Mouse (Mus musculus) myocyte (in vitro differentiated cells): Measurements from ENCODE around the gene Bhmt. TPM values are rescaled to one million over a fixed set of nuclear protein-coding genes. Genes with fewer than 3 reads are reported as not detected.

Experiments used
- H3K27me3 ChIP-seq: one replicate; pipeline ENCODE4 v1.6.1; 2011; ENCODE audit not compliant: control insufficient read depth, insufficient read depth, insufficient read length
- H3K36me3 ChIP-seq: one replicate; pipeline ENCODE4 v1.6.1; 2011; ENCODE audit not compliant: control insufficient read depth, insufficient read depth
- H3K4me2 ChIP-seq: one replicate; pipeline ENCODE4 v1.6.1; 2011; ENCODE audit warnings: low read depth, control low read depth
- H3K4me3 ChIP-seq: one replicate; pipeline ENCODE4 v1.5.1; 2011; ENCODE audit warnings: mild to moderate bottlenecking, control low read depth, moderate library complexity
- H3K79me2 ChIP-seq: one replicate; pipeline ENCODE4 v1.6.1; 2011; ENCODE audit not compliant: control insufficient read depth, insufficient read depth
- H3ac ChIP-seq: one replicate; pipeline ENCODE4 v1.6.1; 2011; ENCODE audit not compliant: control insufficient read depth, insufficient read length
- CEBPB ChIP-seq: IDR thresholded peaks from 2 replicates; pipeline ENCODE4 v1.6.1; 2011; ENCODE audit warnings: mild to moderate bottlenecking, moderate library complexity; ENCODE audit not compliant: poor library complexity, insufficient read depth, severe bottlenecking
- E2F4 ChIP-seq: IDR thresholded peaks from one replicate; pipeline ENCODE4 v1.6.1; 2011; ENCODE audit warnings: mild to moderate bottlenecking, control low read depth, moderate library complexity; ENCODE audit not compliant: insufficient read depth
- MAX ChIP-seq: IDR thresholded peaks from one replicate; pipeline ENCODE4 v1.6.1; 2011; ENCODE audit warnings: low read depth, mild to moderate bottlenecking, control low read depth
- MYOD1 ChIP-seq, 3 experiments: IDR thresholded peaks; one replicate each; pipeline ENCODE4 v1.6.1; 2011; ENCODE audit warnings: control low read depth in 2 of 3, low read depth in 2 of 3, mild to moderate bottlenecking in 2 of 3, moderate library complexity in 1 of 3; ENCODE audit not compliant: insufficient read length in 2 of 3, control insufficient read depth in 1 of 3
- MYOG ChIP-seq, 3 experiments: IDR thresholded peaks; one replicate each; pipeline ENCODE4 v1.6.1; 2011; ENCODE audit warnings: control low read depth in 2 of 3, low read depth in 2 of 3, mild to moderate bottlenecking in 2 of 3; ENCODE audit not compliant: insufficient read length in 2 of 3, control insufficient read depth in 1 of 3, insufficient read depth in 1 of 3
- POLR2A ChIP-seq: IDR thresholded peaks from one replicate; pipeline ENCODE4 v1.6.1; 2011; ENCODE audit warnings: low read depth, mild to moderate bottlenecking, control low read depth, moderate library complexity; ENCODE audit not compliant: insufficient read length
- POLR2AphosphoS2 ChIP-seq: IDR thresholded peaks from one replicate; pipeline ENCODE4 v1.6.1; 2011; ENCODE audit warnings: low read depth, control low read depth; ENCODE audit not compliant: insufficient read length
- REST ChIP-seq: IDR thresholded peaks from one replicate; pipeline ENCODE4 v1.6.1; 2011; ENCODE audit warnings: mild to moderate bottlenecking, control low read depth, moderate library complexity; ENCODE audit not compliant: insufficient read depth, insufficient read length
- SRF ChIP-seq: IDR thresholded peaks from one replicate; pipeline ENCODE4 v1.6.1; 2011; ENCODE audit warnings: low read depth; ENCODE audit not compliant: control insufficient read depth, insufficient read length
- TCF12 ChIP-seq: IDR thresholded peaks from one replicate; pipeline ENCODE4 v1.6.1; 2011; ENCODE audit warnings: mild to moderate bottlenecking, control low read depth; ENCODE audit not compliant: poor library complexity, insufficient read depth, severe bottlenecking
- TCF3 ChIP-seq: IDR thresholded peaks from one replicate; pipeline ENCODE4 v1.6.1; 2011; ENCODE audit warnings: low read depth, control low read depth; ENCODE audit not compliant: insufficient read length
- USF1 ChIP-seq: IDR thresholded peaks from one replicate; pipeline ENCODE4 v1.6.1; 2011; ENCODE audit warnings: low read depth, mild to moderate bottlenecking, control low read depth, moderate library complexity
- polyA plus RNA-seq: library from polyadenylated mRNA; unstranded; fragments of >200 nt; fragmentation: generic; extraction: Trizol; gene quantifications from one replicate; pipeline ENCODE4 v1.2.1, GENCODE M21; 2012; ENCODE audit warnings: missing spikeins

Bhmt gene
- polyA plus RNA-seq, 1 experiment: not detected

DNA sequence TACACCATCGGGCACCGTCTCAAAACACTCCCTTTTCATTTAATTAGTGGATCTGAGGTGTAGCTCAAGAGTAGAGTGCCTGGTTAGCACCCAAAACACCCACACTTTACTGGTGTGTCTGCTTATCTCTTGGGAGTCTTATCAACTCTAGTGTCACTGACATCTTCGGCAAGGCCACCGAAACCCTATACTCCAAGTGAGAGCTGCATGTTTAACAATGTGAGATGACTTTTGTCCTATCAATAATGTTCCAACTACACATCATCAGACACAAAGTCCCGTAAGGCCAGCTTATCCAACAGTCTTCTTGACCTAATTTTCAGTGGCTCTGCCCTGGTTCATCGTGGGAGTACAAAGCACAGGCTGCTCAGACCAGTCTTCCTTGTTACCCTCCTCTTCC is 15.6 kb upstream of the Bhmt start:
- Histone ChIP-seq H3ac (no peak overlapping the region), H3K36me3 (no peaks in the 10 kb centered on the region), H3K4me3 (no peak overlapping the region), H3K79me2 (no peaks in the 10 kb centered on the region), H3K4me2 (no peak overlapping the region), H3K27me3 (no peaks in the 10 kb centered on the region)
- no peak for TF ChIP-seq MYOG (IDR thresholded peaks at IDR 0.05; ENCODE audit: control insufficient read depth in 1 of 3, insufficient read depth in 1 of 3, insufficient read length in 2 of 3, low read depth in 2 of 3)
- no peak for TF ChIP-seq POLR2A
- no peak for TF ChIP-seq USF1
- TF ChIP-seq MAX: no peak
- no peak for TF ChIP-seq CEBPB
- TF ChIP-seq TCF3: no peak
- no peak for TF ChIP-seq TCF12
- no peak for TF ChIP-seq MYOD1 (IDR thresholded peaks at IDR 0.05; ENCODE audit: control insufficient read depth in 1 of 3, insufficient read length in 2 of 3, low read depth in 2 of 3)
- TF ChIP-seq E2F4: no peak
- no peak for TF ChIP-seq POLR2AphosphoS2
- TF ChIP-seq REST: no peak
- TF ChIP-seq SRF: no peak

DNA sequence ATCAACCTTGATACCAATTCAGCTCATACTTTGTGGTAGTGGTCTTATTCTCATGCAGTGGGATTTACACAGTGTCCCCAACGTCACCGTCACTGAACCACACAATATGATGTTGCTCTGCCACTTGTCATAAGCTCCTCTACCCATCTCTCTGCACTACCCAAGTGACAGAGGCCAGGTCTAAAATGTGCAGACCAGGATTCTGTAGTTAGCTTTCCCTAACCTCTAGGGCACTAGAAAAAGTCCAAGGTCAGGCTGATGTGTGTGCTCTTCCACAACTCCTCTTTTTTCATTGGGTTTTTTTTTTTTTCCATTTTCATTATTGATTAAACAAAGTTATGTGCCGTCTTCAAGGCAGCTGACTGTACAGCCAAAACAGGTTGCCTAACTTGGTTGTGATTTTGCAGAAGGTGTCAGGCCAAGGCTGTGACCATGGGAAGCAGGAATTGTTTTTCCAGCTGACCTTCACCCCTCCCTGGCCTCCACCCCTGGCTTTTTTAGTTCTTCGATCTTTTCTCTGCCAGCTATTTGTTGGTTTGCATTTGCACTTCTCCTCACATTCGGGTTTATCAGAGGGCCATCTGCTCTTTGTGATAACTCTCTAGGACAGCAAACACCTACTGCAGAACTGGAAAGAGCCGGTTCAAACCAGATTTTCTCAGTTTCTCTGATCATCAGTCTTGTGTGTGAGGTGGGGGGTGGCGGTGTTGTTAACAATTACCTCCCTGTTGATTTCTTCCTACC is 10.8 kb upstream of the Bhmt start:
- Histone ChIP-seq H3K4me3 (no peak overlapping the region), H3ac (no peak overlapping the region), H3K27me3 (no peaks in the 10 kb centered on the region), H3K36me3 (no peaks in the 10 kb centered on the region), H3K79me2 (no peaks in the 10 kb centered on the region), H3K4me2 (no peak overlapping the region)
- TF ChIP-seq MAX (no peak), SRF (no peak), USF1 (no peak), E2F4 (no peak), MYOD1 (IDR thresholded peaks at IDR 0.05; ENCODE audit: control insufficient read depth in 1 of 3, insufficient read length in 2 of 3, low read depth in 2 of 3) (no peak)

DNA sequence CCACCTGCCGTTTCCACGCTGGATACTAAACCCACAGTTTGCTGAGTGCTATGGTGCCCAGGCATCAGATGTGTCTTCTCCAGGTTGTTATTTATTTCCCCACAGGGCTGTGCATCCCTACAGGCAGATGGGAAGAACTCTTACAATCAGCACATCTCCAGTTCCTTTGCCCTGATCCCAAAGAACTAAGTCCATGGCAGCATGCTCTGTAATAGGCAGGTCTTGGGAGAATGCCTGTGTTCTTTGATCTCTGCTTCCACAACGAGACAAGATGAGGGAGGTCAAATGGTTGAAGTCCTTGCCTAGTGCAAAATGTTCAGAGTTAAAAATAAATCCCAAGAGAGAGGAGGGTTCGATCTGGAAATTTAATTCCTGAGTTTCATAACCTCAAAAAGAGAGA is 1.9 kb upstream of the Bhmt start:
- no peak overlapping the region for H3K4me3 ChIP-seq
- no peak for TF ChIP-seq TCF12
- TF ChIP-seq REST: no peak
- TF ChIP-seq E2F4: no peak
- TF ChIP-seq POLR2A: no peak
- TF ChIP-seq CEBPB: no peak
- no peak for TF ChIP-seq TCF3
- no peak for TF ChIP-seq MYOD1 (IDR thresholded peaks at IDR 0.05; ENCODE audit: control insufficient read depth in 1 of 3, insufficient read length in 2 of 3, low read depth in 2 of 3)
- TF ChIP-seq MAX: no peak
- TF ChIP-seq USF1: no peak
- no peak for TF ChIP-seq MYOG (IDR thresholded peaks at IDR 0.05; ENCODE audit: control insufficient read depth in 1 of 3, insufficient read depth in 1 of 3, insufficient read length in 2 of 3, low read depth in 2 of 3)
- no peak for TF ChIP-seq POLR2AphosphoS2
- TF ChIP-seq SRF: no peak
- no peak overlapping the region for H3K4me2 ChIP-seq
- H3K27me3 ChIP-seq: peaks cover 16% of the 10 kb centered on the region
- no peak overlapping the region for H3ac ChIP-seq
- H3K79me2 ChIP-seq: no peaks in the 10 kb centered on the region
- no peaks in the 10 kb centered on the region for H3K36me3 ChIP-seq

DNA sequence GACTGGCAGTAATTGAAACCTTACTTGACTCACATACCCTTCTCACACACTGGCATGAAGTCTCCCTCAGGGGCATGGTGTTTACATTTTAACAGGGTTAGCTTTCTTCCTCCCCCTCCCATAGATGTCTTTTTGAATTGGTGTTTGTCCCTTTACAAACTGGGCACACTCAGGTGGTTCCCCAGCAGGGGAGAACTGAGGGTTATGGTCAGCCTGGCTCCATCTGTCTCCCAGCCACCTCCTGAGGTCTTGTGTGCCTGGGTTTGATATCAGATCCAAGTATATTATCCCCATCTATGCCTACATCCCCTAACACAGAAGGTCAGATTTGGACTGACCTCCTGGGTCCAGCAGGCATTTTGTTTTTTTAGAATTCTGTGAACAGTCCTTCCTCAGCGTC is 1.2 kb downstream of the Bhmt start:
- H3K36me3 ChIP-seq: no peaks in the 10 kb centered on the region
- no peak overlapping the region for H3ac ChIP-seq
- H3K4me3 ChIP-seq: no peak overlapping the region
- peaks cover 24% of the 10 kb centered on the region for H3K27me3 ChIP-seq
- H3K79me2 ChIP-seq: no peaks in the 10 kb centered on the region
- TF ChIP-seq TCF3 (no peak), USF1 (no peak), MYOD1 (IDR thresholded peaks at IDR 0.05; ENCODE audit: control insufficient read depth in 1 of 3, insufficient read length in 2 of 3, low read depth in 2 of 3) (no peak), MYOG (IDR thresholded peaks at IDR 0.05; ENCODE audit: control insufficient read depth in 1 of 3, insufficient read depth in 1 of 3, insufficient read length in 2 of 3, low read depth in 2 of 3) (no peak), POLR2AphosphoS2 (no peak), POLR2A (no peak), MAX (no peak), E2F4 (no peak), SRF (no peak), CEBPB (no peak), REST (no peak), TCF12 (no peak)
- H3K4me2 ChIP-seq: no peak overlapping the region

DNA sequence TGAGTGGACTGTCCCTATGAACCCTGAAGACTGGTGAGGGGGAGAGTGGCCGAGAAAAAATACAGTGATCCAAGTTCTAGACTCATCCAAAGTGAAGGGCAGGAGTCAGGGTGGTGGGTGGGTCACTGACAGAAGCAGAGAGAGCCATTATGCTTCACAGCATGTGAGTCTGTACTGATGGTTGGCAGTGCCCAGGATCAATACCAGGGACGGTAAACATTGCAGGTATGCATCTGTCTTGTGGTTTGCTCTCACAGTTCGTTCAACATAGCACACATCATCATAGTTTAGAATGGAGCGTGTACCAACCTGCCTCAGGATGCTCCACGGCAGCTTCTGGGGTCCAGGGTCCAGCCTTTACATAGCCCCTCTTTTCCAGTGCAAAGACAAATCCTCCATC is 4.8 kb downstream of the Bhmt start:
- Histone ChIP-seq H3K4me3 (no peak overlapping the region), H3K79me2 (no peaks in the 10 kb centered on the region), H3ac (no peak overlapping the region), H3K4me2 (no peak overlapping the region), H3K36me3 (no peaks in the 10 kb centered on the region), H3K27me3 (peaks cover 24% of the 10 kb centered on the region)
- no peak for TF ChIP-seq REST
- no peak for TF ChIP-seq MYOD1 (IDR thresholded peaks at IDR 0.05; ENCODE audit: control insufficient read depth in 1 of 3, insufficient read length in 2 of 3, low read depth in 2 of 3)
- no peak for TF ChIP-seq CEBPB
- no peak for TF ChIP-seq POLR2AphosphoS2
- TF ChIP-seq MAX: no peak
- TF ChIP-seq SRF: no peak
